Mouse (Mus musculus) heart, embryonic 10.5 days (tissue): ENCODE data around the gene St3gal2. TPM values are rescaled to one million over a fixed set of nuclear protein-coding genes. Genes with fewer than 3 reads are reported as not detected.
A peak's percentile ranks its signal among the peaks of the same experiment; 100 is the strongest.

Source experiments
- DNase-seq: peaks from one replicate; pipeline ENCODE4 v3.0.0-alpha.2; 2017; ENCODE audit warnings: low spot score
- H3K27ac ChIP-seq: fragments of 300-500 bp; sonication (generic); 2 replicates; pipeline ENCODE4 v1.5.1; 2016; ENCODE audit warnings: mild to moderate bottlenecking
- H3K27me3 ChIP-seq: fragments of 300-500 bp; sonication (generic); 2 replicates; pipeline ENCODE4 v1.6.1; 2016; ENCODE audit warnings: mild to moderate bottlenecking; ENCODE audit not compliant: poor library complexity, insufficient read depth, severe bottlenecking
- H3K36me3 ChIP-seq: fragments of 300-500 bp; sonication (generic); 2 replicates; pipeline ENCODE4 v1.6.1; 2016; ENCODE audit warnings: mild to moderate bottlenecking, moderate library complexity
- H3K4me1 ChIP-seq: fragments of 300-500 bp; sonication (generic); 2 replicates; pipeline ENCODE4 v1.6.1; 2016; ENCODE audit warnings: mild to moderate bottlenecking
- H3K4me3 ChIP-seq: fragments of 300-500 bp; sonication (generic); 2 replicates; pipeline ENCODE4 v1.5.1; 2016; ENCODE audit warnings: mild to moderate bottlenecking, moderate library complexity
- H3K9me3 ChIP-seq: fragments of 300-500 bp; sonication (generic); 2 replicates; pipeline ENCODE4 v1.6.1; 2016; ENCODE audit warnings: mild to moderate bottlenecking, moderate library complexity
- WGBS: fragments of 180-500 bp; shearing (Covaris S2); methylation state at CpG from one replicate; pipeline ENCODE4 v1.1.7; 2016; 5-methylcytosine and 5-hydroxymethylcytosine counted together
- polyA plus RNA-seq: library from polyadenylated mRNA; unstranded; fragments of >200 nt; fragmentation: Nextera tagmentation; extraction: Ambion mirVana; gene quantifications from 2 replicates; pipeline ENCODE4 v1.2.1, GENCODE M21; 2016

The St3gal2 gene
- polyA plus RNA-seq = 23.2 and 30.2 TPM in 2 replicates

DNA sequence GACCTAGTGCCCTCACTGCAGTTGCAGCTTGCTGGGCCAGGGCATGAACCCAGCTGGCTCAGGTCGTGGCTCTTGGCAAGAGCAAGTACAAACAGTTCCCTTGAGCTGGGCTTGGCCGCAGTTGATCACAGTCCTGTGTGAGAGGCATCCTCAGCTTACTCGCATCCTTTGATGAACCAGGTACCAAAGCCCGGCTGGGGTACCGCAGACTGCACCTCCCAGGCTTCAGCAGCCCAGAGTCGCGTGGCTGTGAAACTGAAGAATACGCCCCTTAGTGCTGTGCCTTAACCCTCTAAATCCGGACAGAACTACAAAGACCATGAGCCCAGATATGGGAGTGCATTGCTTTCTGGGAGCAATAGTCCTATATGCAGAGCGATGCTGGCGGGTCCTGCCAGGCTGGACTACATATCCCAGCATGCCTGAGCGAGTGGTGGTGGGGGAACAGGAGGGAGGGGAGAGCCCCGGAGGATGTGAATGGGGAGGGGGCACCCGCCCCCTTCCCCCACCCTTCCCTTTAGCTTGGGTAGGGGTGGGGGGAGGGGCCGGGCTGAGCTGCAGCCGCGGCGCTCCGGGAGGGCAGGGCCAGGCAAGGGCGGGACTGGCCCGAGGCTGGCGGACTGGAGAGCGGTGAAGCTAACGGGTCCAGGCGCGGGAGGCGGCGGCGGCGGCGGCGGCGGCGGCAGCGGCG lies at the start of gene St3gal2:
Gene St3gal2 (plus strand): TSS at position 582 of the 691 bp plus-strand sequence.
- H3K4me3 ChIP-seq = peak within 1 kb of the TSS; percentile 90
- peak within 1 kb of the TSS; percentile 97 for H3K27ac ChIP-seq
- H3K27me3 ChIP-seq = no peaks in the 10 kb centered on the region
- no peaks in the 10 kb centered on the region for H3K9me3 ChIP-seq
- peak; percentile 99 for DNase-seq
- peaks cover 35% of the 10 kb centered on the region for H3K4me1 ChIP-seq
- H3K36me3 ChIP-seq = peaks cover 6% of the 10 kb centered on the region; the same call in 1 of the 2 replicates
- 1% methylated on average over 33 of the region's 36 CpGs for WGBS

GRCm38 (mm10) chr8:110870501-110870900 lies 49.2 kb upstream of the St3gal2 start:
- Histone ChIP-seq H3K4me1 (no peaks in the 10 kb centered on the region), H3K36me3 (peaks cover 99% of the 10 kb centered on the region), H3K4me3 (no peak overlapping the region), H3K9me3 (no peaks in the 10 kb centered on the region), H3K27ac (no peak overlapping the region), H3K27me3 (no peaks in the 10 kb centered on the region)
- no peak for DNase-seq
- WGBS = 97% methylated on average over 2 of the region's 2 CpGs

GRCm38 (mm10) chr8:110877862-110878261 lies 41.9 kb upstream of the St3gal2 start:
- no peak overlapping the region for H3K27ac ChIP-seq
- 83% methylated on average over 4 of the region's 4 CpGs for WGBS
- H3K4me1 ChIP-seq = no peaks in the 10 kb centered on the region
- H3K27me3 ChIP-seq = no peaks in the 10 kb centered on the region
- H3K36me3 ChIP-seq = peaks cover 96% of the 10 kb centered on the region
- no peak overlapping the region for H3K4me3 ChIP-seq
- no peak for DNase-seq
- no peaks in the 10 kb centered on the region for H3K9me3 ChIP-seq

DNA sequence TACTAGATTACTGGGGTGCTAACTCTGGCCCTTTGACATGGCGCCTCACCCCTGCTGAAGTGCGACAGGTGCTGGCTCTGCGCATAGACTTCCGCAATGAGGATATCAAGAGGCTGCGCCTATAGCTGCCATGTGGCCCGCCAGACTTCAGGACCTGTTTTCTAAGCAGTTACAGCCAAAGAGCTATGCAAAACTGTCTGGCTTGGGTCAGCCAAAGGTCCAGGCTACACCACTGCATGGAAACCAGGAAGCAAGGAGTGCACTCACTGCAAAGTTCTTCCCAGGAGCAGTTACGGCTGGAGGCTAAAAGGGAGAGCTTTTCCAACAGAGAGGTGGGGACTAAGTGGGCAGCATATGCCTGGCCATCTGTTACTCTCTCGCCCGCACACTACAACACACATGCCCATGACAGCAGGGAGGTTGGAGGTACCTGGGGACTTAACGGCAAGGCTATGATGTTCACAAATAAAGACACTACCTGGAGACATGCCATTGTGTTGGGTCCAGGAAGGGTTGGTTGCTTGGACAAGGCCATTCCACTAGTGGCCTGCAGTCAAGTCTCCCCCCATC lies 37.9 kb upstream of the St3gal2 start:
- H3K9me3 ChIP-seq = no peaks in the 10 kb centered on the region
- H3K4me3 ChIP-seq = no peak overlapping the region
- no peak for DNase-seq
- H3K27me3 ChIP-seq = no peaks in the 10 kb centered on the region
- no peak overlapping the region for H3K27ac ChIP-seq
- H3K36me3 ChIP-seq = peaks cover 93% of the 10 kb centered on the region
- H3K4me1 ChIP-seq = no peaks in the 10 kb centered on the region
- 95% methylated on average over 10 of the region's 10 CpGs for WGBS

DNA sequence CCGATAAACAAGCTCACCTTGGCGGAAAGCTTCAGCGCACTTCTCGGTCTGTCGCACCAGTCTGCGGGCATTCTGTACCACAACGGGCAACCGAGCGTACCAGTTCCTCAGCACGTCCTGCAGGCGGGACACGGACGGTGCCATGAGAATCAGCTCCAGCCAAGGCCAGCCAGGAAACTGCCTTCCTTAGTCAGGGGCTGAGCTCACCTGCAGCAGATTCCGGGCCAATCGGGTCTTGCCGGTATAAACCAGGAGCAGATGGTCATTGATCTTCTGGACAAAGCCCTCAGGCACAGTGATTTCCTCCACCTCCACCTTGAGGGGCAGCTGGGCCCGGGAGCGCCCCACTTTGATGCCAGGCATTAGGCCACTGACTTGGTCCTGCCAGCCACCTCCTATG lies 35.9 kb upstream of the St3gal2 start:
- Histone ChIP-seq H3K4me1 (no peaks in the 10 kb centered on the region; the same call in 1 of the 2 replicates), H3K27me3 (no peaks in the 10 kb centered on the region), H3K4me3 (no peak overlapping the region), H3K36me3 (peaks cover 94% of the 10 kb centered on the region), H3K9me3 (no peaks in the 10 kb centered on the region), H3K27ac (no peak overlapping the region)
- WGBS = 93% methylated on average over 18 of the region's 18 CpGs
- no peak for DNase-seq

- WGBS = 79% methylated on average over 3 of the region's 3 CpGs
- Histone ChIP-seq H3K9me3 (no peaks in the 10 kb centered on the region), H3K27me3 (no peaks in the 10 kb centered on the region), H3K36me3 (peaks cover 75% of the 10 kb centered on the region), H3K27ac (no peak overlapping the region), H3K4me3 (no peak overlapping the region), H3K4me1 (peaks cover 9% of the 10 kb centered on the region; the same call in 1 of the 2 replicates)
- no peak for DNase-seq
These were observed 33.1 kb upstream of the St3gal2 start for GRCm38 (mm10) chr8:110886634-110887033.

DNA sequence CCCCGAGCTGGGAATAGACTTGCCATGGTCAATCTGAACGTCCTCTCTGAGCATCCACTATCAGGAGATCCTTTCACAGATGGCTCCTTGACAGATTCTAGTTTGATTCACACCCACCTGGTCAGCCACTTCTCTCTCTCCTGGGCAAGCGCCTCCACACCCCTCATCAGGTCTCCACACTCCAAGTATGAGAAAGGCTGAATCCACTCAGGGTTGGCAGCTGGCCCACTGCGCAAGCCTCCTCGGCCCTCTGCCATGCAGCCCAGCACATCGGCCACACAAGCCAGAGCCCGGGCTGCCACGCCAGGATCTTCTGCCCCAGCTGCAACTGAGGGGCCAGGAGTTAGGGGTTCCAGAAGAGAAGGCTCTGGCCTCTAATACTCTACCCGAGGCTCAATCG lies 32.2 kb upstream of the St3gal2 start:
- Histone ChIP-seq H3K9me3 (no peaks in the 10 kb centered on the region), H3K27ac (no peak overlapping the region), H3K4me1 (peaks cover 9% of the 10 kb centered on the region; the same call in 1 of the 2 replicates), H3K4me3 (no peak overlapping the region), H3K36me3 (peaks cover 69% of the 10 kb centered on the region), H3K27me3 (no peaks in the 10 kb centered on the region)
- 87% methylated on average over 10 of the region's 10 CpGs for WGBS
- no peak for DNase-seq

GRCm38 (mm10) chr8:110888441-110888840 lies 31.3 kb upstream of the St3gal2 start:
- no peaks in the 10 kb centered on the region for H3K9me3 ChIP-seq
- 92% methylated on average over 8 of the region's 8 CpGs for WGBS
- H3K27ac ChIP-seq = no peak overlapping the region
- H3K4me3 ChIP-seq = no peak overlapping the region
- H3K27me3 ChIP-seq = no peaks in the 10 kb centered on the region
- peaks cover 68% of the 10 kb centered on the region for H3K36me3 ChIP-seq
- H3K4me1 ChIP-seq = peaks cover 9% of the 10 kb centered on the region; the same call in 1 of the 2 replicates
- no peak for DNase-seq

GRCm38 (mm10) chr8:110888860-110889259 lies 30.9 kb upstream of the St3gal2 start:
- WGBS = 83% methylated on average over 16 of the region's 16 CpGs
- Histone ChIP-seq H3K36me3 (peaks cover 65% of the 10 kb centered on the region), H3K27ac (no peak overlapping the region), H3K4me3 (no peak overlapping the region), H3K4me1 (peaks cover 9% of the 10 kb centered on the region; the same call in 1 of the 2 replicates), H3K27me3 (no peaks in the 10 kb centered on the region), H3K9me3 (no peaks in the 10 kb centered on the region)
- no peak for DNase-seq

GRCm38 (mm10) chr8:110889904-110890470 lies 29.7 kb upstream of the St3gal2 start:
- Histone ChIP-seq H3K27me3 (no peaks in the 10 kb centered on the region), H3K9me3 (no peaks in the 10 kb centered on the region), H3K36me3 (peaks cover 62% of the 10 kb centered on the region), H3K27ac (peak overlapping the region; percentile 63), H3K4me3 (no peak overlapping the region), H3K4me1 (peaks cover 9% of the 10 kb centered on the region; the same call in 1 of the 2 replicates)
- WGBS = 62% methylated on average over 12 of the region's 12 CpGs
- no peak for DNase-seq

DNA sequence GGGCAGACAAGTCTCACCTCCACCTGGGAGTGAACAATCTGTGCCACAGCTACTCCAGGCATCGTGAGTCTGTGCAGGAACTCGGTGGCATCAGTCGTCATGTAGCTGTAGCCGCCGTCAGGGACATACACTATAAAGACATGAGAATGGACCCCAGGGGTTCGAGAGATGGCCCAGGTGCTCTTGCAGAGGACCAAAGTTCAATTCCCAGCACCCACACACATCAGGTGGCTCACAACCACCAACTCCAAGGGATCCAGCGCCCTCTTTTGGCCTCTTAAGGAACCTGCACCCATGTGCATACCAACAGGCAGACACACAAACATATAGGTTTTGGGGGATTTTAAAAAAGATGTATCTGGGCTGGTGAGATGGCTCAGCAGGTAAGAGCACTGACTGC lies 27.7 kb upstream of the St3gal2 start:
- whole genome bisulfite sequencing = 89% methylated on average over 7 of the region's 7 CpGs
- Histone ChIP-seq H3K4me1 (peaks cover 12% of the 10 kb centered on the region; the same call in 1 of the 2 replicates), H3K27ac (no peak overlapping the region), H3K36me3 (peaks cover 51% of the 10 kb centered on the region), H3K27me3 (no peaks in the 10 kb centered on the region), H3K4me3 (no peak overlapping the region), H3K9me3 (no peaks in the 10 kb centered on the region)
- no peak for DNase-seq

DNA sequence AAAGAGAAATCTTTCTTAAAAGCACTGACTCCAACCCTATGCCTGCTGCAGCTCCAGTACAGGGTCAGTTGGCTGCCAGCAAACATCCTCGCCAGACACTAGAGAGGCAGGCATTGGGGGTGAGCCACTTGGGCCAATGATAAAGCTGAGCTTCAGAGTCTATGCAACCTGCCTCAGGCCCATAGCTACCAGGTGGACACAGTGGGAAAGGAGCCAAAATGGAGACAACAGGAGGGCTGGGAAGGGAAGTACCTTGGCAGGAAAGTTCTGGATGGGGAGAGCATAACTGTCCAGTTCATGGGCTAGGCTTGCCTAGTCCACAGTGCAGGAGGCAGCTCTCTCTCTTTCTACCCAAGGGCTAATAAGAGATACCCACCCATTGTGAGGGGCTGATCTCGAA lies 26.8 kb upstream of the St3gal2 start:
- 89% methylated on average over 2 of the region's 2 CpGs for WGBS
- Histone ChIP-seq H3K36me3 (peaks cover 50% of the 10 kb centered on the region), H3K27me3 (no peaks in the 10 kb centered on the region), H3K27ac (no peak overlapping the region), H3K9me3 (no peaks in the 10 kb centered on the region), H3K4me1 (peaks cover 12% of the 10 kb centered on the region; the same call in 1 of the 2 replicates), H3K4me3 (no peak overlapping the region)
- DNase-seq = no peak

DNA sequence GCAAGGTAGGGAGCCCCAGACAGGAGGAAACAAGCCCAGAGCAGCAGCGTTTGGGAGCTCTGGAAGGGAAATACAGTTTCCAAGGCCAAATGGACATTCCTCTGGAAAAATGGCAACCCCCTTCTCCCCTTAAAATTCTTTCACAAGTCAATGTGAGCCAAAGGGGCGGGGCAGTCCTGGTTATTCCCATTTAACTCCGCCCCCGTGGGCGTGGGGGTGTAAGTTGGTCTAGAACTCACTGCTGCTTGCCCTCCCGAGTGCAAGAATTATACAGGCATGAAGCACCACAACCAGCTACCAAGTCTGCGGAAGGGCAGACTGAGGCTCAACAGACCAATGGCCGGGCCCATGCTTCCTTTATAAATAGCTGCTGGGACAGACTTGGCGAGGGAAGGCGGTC lies 24.9 kb upstream of the St3gal2 start:
- H3K4me1 ChIP-seq = peaks cover 11% of the 10 kb centered on the region; the same call in 1 of the 2 replicates
- H3K36me3 ChIP-seq = peaks cover 45% of the 10 kb centered on the region
- no peaks in the 10 kb centered on the region for H3K27me3 ChIP-seq
- H3K27ac ChIP-seq = no peak overlapping the region
- 77% methylated on average over 10 of the region's 10 CpGs for WGBS
- DNase-seq = no peak
- H3K9me3 ChIP-seq = no peaks in the 10 kb centered on the region
- no peak overlapping the region for H3K4me3 ChIP-seq
